Mouse (Mus musculus): ENCODE data around the gene Mettl22. TPM values are rescaled to one million over a fixed set of nuclear protein-coding genes. Genes with fewer than 3 reads are reported as not detected.
A peak's percentile ranks its signal among the peaks of the same experiment; 100 is the strongest.

Mettl22 gene
- polyA plus RNA-seq, 1 experiment, result 12.4 TPM

- Histone ChIP-seq H3K27ac (ENCODE audit: insufficient read depth, low read length) (no peak overlapping the region), H3K9ac (ENCODE audit: low read depth, poor library complexity, severe bottlenecking) (no peak overlapping the region), H3K9me3 (replicated peaks; ENCODE audit: control insufficient read depth, insufficient read depth, low read length, poor library complexity, severe bottlenecking) (no peaks in the 10 kb centered on the region), H3K27me3 (ENCODE audit: control insufficient read depth, insufficient read depth, low read length, poor library complexity, severe bottlenecking) (no peaks in the 10 kb centered on the region), H3K36me3 (ENCODE audit: control insufficient read depth, insufficient read depth, low read length, poor library complexity, severe bottlenecking) (no peaks in the 10 kb centered on the region), H3K4me3 (ENCODE audit: low read depth, low read length) (no peak overlapping the region), H3K4me1 (ENCODE audit: control insufficient read depth, insufficient read depth, low read length) (no peaks in the 10 kb centered on the region)
- TF ChIP-seq POLR2A (IDR thresholded peaks at IDR 0.05; ENCODE audit: insufficient read depth, low read length), result no peak
- no peak for TF ChIP-seq CTCF (IDR thresholded peaks at IDR 0.05; ENCODE audit: low read depth, low read length)
- no peak for TF ChIP-seq EP300 (IDR thresholded peaks at IDR 0.05; ENCODE audit: insufficient read depth, low read depth, low read length)
Measured at GRCm38 (mm10) chr16:8455221-8455620, 15.4 kb upstream of the Mettl22 start.

DNA sequence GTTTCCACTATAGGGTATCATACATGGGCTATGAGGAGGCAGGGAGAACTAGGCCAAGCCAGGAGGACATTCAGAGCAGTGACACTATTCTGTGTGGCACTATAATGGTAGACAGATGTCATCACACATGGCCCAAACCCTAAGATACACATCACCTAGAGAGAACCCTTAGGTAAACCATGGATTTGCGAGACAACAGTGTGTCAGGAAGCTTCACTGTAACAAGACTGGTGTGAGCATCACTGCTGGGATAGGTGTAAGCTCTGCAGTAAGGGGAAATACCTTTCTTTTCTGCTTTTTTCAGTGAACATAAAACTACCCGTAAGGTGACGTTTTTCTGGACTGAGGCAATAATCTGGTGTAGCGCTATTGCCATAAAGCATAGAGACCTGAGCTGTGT lies 12.2 kb upstream of the Mettl22 start:
- Histone ChIP-seq H3K4me3 (ENCODE audit: low read depth, low read length) (no peak overlapping the region), H3K27me3 (ENCODE audit: control insufficient read depth, insufficient read depth, low read length, poor library complexity, severe bottlenecking) (no peaks in the 10 kb centered on the region), H3K27ac (ENCODE audit: insufficient read depth, low read length) (no peak overlapping the region), H3K36me3 (ENCODE audit: control insufficient read depth, insufficient read depth, low read length, poor library complexity, severe bottlenecking) (no peaks in the 10 kb centered on the region), H3K4me1 (ENCODE audit: control insufficient read depth, insufficient read depth, low read length) (no peaks in the 10 kb centered on the region), H3K9ac (ENCODE audit: low read depth, poor library complexity, severe bottlenecking) (no peak overlapping the region), H3K9me3 (replicated peaks; ENCODE audit: control insufficient read depth, insufficient read depth, low read length, poor library complexity, severe bottlenecking) (no peaks in the 10 kb centered on the region)
- no peak for TF ChIP-seq CTCF (IDR thresholded peaks at IDR 0.05; ENCODE audit: low read depth, low read length)
- no peak for TF ChIP-seq EP300 (IDR thresholded peaks at IDR 0.05; ENCODE audit: insufficient read depth, low read depth, low read length)
- TF ChIP-seq POLR2A (IDR thresholded peaks at IDR 0.05; ENCODE audit: insufficient read depth, low read length), result no peak

DNA sequence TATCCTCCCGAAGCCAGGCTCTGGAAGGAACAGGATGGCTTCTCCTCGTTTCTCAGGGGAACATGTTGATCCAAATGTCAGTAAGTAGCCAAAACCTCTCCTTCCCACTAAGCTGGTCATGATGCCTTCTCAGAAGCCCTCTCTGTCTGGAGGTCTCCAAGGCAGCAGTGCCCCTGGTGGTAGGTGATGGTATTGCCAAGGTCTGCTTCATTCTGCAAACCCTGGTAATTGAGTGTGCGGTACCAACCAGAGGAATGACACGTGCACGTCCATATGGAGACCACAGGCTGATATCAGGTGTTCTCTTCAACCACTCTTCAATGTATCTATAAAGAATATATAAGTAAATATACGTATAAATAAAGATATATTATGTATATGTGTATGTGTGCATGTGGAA lies 11.5 kb upstream of the Mettl22 start:
- TF ChIP-seq POLR2A (IDR thresholded peaks at IDR 0.05; ENCODE audit: insufficient read depth, low read length), result no peak
- no peak for TF ChIP-seq EP300 (IDR thresholded peaks at IDR 0.05; ENCODE audit: insufficient read depth, low read depth, low read length)
- TF ChIP-seq CTCF (IDR thresholded peaks at IDR 0.05; ENCODE audit: low read depth, low read length), result peak; percentile 91
- Histone ChIP-seq H3K4me1 (ENCODE audit: control insufficient read depth, insufficient read depth, low read length) (no peaks in the 10 kb centered on the region), H3K36me3 (ENCODE audit: control insufficient read depth, insufficient read depth, low read length, poor library complexity, severe bottlenecking) (no peaks in the 10 kb centered on the region), H3K4me3 (ENCODE audit: low read depth, low read length) (no peak overlapping the region), H3K9ac (ENCODE audit: low read depth, poor library complexity, severe bottlenecking) (no peak overlapping the region), H3K27me3 (ENCODE audit: control insufficient read depth, insufficient read depth, low read length, poor library complexity, severe bottlenecking) (no peaks in the 10 kb centered on the region), H3K27ac (ENCODE audit: insufficient read depth, low read length) (no peak overlapping the region), H3K9me3 (replicated peaks; ENCODE audit: control insufficient read depth, insufficient read depth, low read length, poor library complexity, severe bottlenecking) (no peaks in the 10 kb centered on the region)

DNA sequence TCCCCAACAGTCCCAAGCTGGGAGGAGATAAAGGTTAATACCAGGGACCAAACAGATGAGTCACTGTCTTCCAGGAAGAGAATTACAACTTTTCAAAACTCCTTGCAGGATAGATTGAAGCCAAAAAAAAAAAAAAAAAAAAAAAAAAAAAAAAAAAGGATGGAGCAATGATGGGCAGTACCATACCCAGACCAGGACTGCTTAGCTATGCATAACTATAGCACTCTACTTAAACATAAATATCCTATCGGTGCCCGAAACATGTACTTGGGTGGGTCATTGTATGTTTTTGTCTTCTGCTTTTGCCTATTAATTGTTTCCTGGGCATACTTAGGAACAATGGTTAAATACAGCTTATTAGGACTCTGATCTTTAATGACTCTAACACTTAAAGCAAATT lies 456 bp upstream of the Mettl22 start:
- no peaks in the 10 kb centered on the region for H3K9me3 ChIP-seq (replicated peaks; ENCODE audit: control insufficient read depth, insufficient read depth, low read length, poor library complexity, severe bottlenecking)
- no peaks in the 10 kb centered on the region for H3K4me1 ChIP-seq (ENCODE audit: control insufficient read depth, insufficient read depth, low read length)
- no peak overlapping the region for H3K9ac ChIP-seq (ENCODE audit: low read depth, poor library complexity, severe bottlenecking)
- no peak for TF ChIP-seq EP300 (IDR thresholded peaks at IDR 0.05; ENCODE audit: insufficient read depth, low read depth, low read length)
- no peaks in the 10 kb centered on the region for H3K27me3 ChIP-seq (ENCODE audit: control insufficient read depth, insufficient read depth, low read length, poor library complexity, severe bottlenecking)
- H3K4me3 ChIP-seq (ENCODE audit: low read depth, low read length), result no peak overlapping the region
- no peaks in the 10 kb centered on the region for H3K36me3 ChIP-seq (ENCODE audit: control insufficient read depth, insufficient read depth, low read length, poor library complexity, severe bottlenecking)
- no peak overlapping the region for H3K27ac ChIP-seq (ENCODE audit: insufficient read depth, low read length)

- H3K4me1 ChIP-seq (ENCODE audit: control insufficient read depth, insufficient read depth, low read length), result no peaks in the 10 kb centered on the region
- H3K27me3 ChIP-seq (ENCODE audit: control insufficient read depth, insufficient read depth, low read length, poor library complexity, severe bottlenecking), result no peaks in the 10 kb centered on the region
- no peak overlapping the region for H3K9ac ChIP-seq (ENCODE audit: low read depth, poor library complexity, severe bottlenecking)
- no peak for TF ChIP-seq CTCF (IDR thresholded peaks at IDR 0.05; ENCODE audit: low read depth, low read length)
- H3K4me3 ChIP-seq (ENCODE audit: low read depth, low read length), result no peak overlapping the region
- H3K9me3 ChIP-seq (replicated peaks; ENCODE audit: control insufficient read depth, insufficient read depth, low read length, poor library complexity, severe bottlenecking), result no peaks in the 10 kb centered on the region
- H3K27ac ChIP-seq (ENCODE audit: insufficient read depth, low read length), result no peak overlapping the region
- H3K36me3 ChIP-seq (ENCODE audit: control insufficient read depth, insufficient read depth, low read length, poor library complexity, severe bottlenecking), result no peaks in the 10 kb centered on the region
Measured at GRCm38 (mm10) chr16:8487396-8488005, 16.9 kb downstream of the Mettl22 start.

- Histone ChIP-seq H3K9ac (ENCODE audit: low read depth, poor library complexity, severe bottlenecking) (no peak overlapping the region), H3K27me3 (ENCODE audit: control insufficient read depth, insufficient read depth, low read length, poor library complexity, severe bottlenecking) (no peaks in the 10 kb centered on the region), H3K27ac (ENCODE audit: insufficient read depth, low read length) (no peak overlapping the region), H3K4me1 (ENCODE audit: control insufficient read depth, insufficient read depth, low read length) (no peaks in the 10 kb centered on the region), H3K4me3 (ENCODE audit: low read depth, low read length) (no peak overlapping the region), H3K9me3 (replicated peaks; ENCODE audit: control insufficient read depth, insufficient read depth, low read length, poor library complexity, severe bottlenecking) (no peaks in the 10 kb centered on the region), H3K36me3 (ENCODE audit: control insufficient read depth, insufficient read depth, low read length, poor library complexity, severe bottlenecking) (no peaks in the 10 kb centered on the region)
- TF ChIP-seq EP300 (IDR thresholded peaks at IDR 0.05; ENCODE audit: insufficient read depth, low read depth, low read length) (no peak), CTCF (IDR thresholded peaks at IDR 0.05; ENCODE audit: low read depth, low read length) (no peak), POLR2A (IDR thresholded peaks at IDR 0.05; ENCODE audit: insufficient read depth, low read length) (no peak)
Measured at GRCm38 (mm10) chr16:8489340-8489739, 18.8 kb downstream of the Mettl22 start.
